Mouse (Mus musculus) thymus, adult 2 months (tissue): ENCODE data around the gene Synpo2.

ENCODE experiments used
- CTCF ChIP-seq: fragments of 200-500 bp; IDR thresholded peaks from 2 replicates; pipeline ENCODE4 v1.5.1; 2012; ENCODE audit warnings: mild to moderate bottlenecking, control low read depth, low read length, moderate library complexity, borderline replicate concordance; ENCODE audit not compliant: control insufficient read depth, poor library complexity, insufficient read depth; ENCODE audit errors: extremely low read depth
- POLR2A ChIP-seq: fragments of 200-500 bp; IDR thresholded peaks from 2 replicates; pipeline ENCODE4 v1.6.1; 2012; ENCODE audit warnings: mild to moderate bottlenecking, low read length, control low read depth, moderate library complexity; ENCODE audit not compliant: control insufficient read depth, poor library complexity, insufficient read depth; ENCODE audit errors: extremely low read depth

GRCm38 (mm10) chr3:123073351-123073750 is 162.6 kb downstream of the Synpo2 start:
- TF ChIP-seq POLR2A (no peak), CTCF (no peak)
